Mouse (Mus musculus) monocyte, adult 2 months (primary cell): ENCODE results near the gene Sult4a1.

Experiments used
- DNase-seq, 2 experiments: peaks; one replicate each; pipeline ENCODE4 v3.0.0; 2022; ENCODE audit warnings: low spot score in 2 of 2, low read depth in 1 of 2

Gene Sult4a1

GRCm38 (mm10) chr15:84105105-84105923, at the start of gene Sult4a1:
TSS of gene Sult4a1 (minus strand) at chr15:84105754.
- DNase-seq: no peak

GRCm38 (mm10) chr15:84140929-84141328, 35.4 kb upstream of the Sult4a1 start:
- DNase-seq: no peak

- DNase-seq: no peak
Observed at GRCm38 (mm10) chr15:84140109-84140508, 34.6 kb upstream of the Sult4a1 start.

- no peak for DNase-seq
Observed at GRCm38 (mm10) chr15:84139592-84140005, 34.0 kb upstream of the Sult4a1 start.

GRCm38 (mm10) chr15:84136473-84137415, 31.2 kb upstream of the Sult4a1 start:
- DNase-seq: no peak

GRCm38 (mm10) chr15:84135472-84135871, 29.9 kb upstream of the Sult4a1 start:
- DNase-seq: peak in 1 of 2 experiments; percentile 8

GRCm38 (mm10) chr15:84133440-84133839, 27.9 kb upstream of the Sult4a1 start:
- DNase-seq: no peak

GRCm38 (mm10) chr15:84131971-84132370, 26.4 kb upstream of the Sult4a1 start:
- no peak for DNase-seq

- no peak for DNase-seq
Observed at GRCm38 (mm10) chr15:84131096-84131786, 25.7 kb upstream of the Sult4a1 start.

- DNase-seq: no peak
Observed at GRCm38 (mm10) chr15:84126871-84127270, 21.3 kb upstream of the Sult4a1 start.

GRCm38 (mm10) chr15:84126447-84126846, 20.9 kb upstream of the Sult4a1 start:
- DNase-seq: peak in 1 of 2 experiments; percentile 20

- DNase-seq: no peak
Observed at GRCm38 (mm10) chr15:84124086-84124485, 18.5 kb upstream of the Sult4a1 start.

GRCm38 (mm10) chr15:84123075-84123474, 17.5 kb upstream of the Sult4a1 start, which contains the start of gene Pnpla5:
TSS of gene Pnpla5 (minus strand) at chr15:84123175.
- no peak for DNase-seq

GRCm38 (mm10) chr15:84121036-84121435, 15.5 kb upstream of the Sult4a1 start:
- DNase-seq: no peak

GRCm38 (mm10) chr15:84120612-84121011, 15.1 kb upstream of the Sult4a1 start:
- no peak for DNase-seq

GRCm38 (mm10) chr15:84116466-84116865, 10.9 kb upstream of the Sult4a1 start:
- no peak for DNase-seq

- DNase-seq: no peak
Observed at GRCm38 (mm10) chr15:84115727-84116126, 10.2 kb upstream of the Sult4a1 start.

GRCm38 (mm10) chr15:84113873-84114272, 8.3 kb upstream of the Sult4a1 start:
- no peak for DNase-seq

- no peak for DNase-seq
Observed at GRCm38 (mm10) chr15:84108899-84109298, 3.3 kb upstream of the Sult4a1 start.

- no peak for DNase-seq
Observed at GRCm38 (mm10) chr15:84105924-84106500, 458 bp upstream of the Sult4a1 start.

GRCm38 (mm10) chr15:84104626-84105025, 928 bp downstream of the Sult4a1 start:
- no peak for DNase-seq
